Mouse (Mus musculus) c-Kit-positive CD71-positive TER-119-negative erythroid progenitor cells, embryonic 14.5 days (primary cell): ENCODE results near the gene Negr1.
A peak's percentile ranks its signal among the peaks of the same experiment; 100 is the strongest.

ENCODE experiments used
- DNase-seq: peaks from one replicate; pipeline ENCODE4 v3.0.0-alpha.2; 2013; ENCODE audit warnings: low read depth

Negr1 gene

GRCm38 (mm10) chr3:156561524-156562423 is at the start of gene Negr1:
Negr1 (plus strand) TSS chr3:156561794.
- DNase-seq, result no peak

GRCm38 (mm10) chr3:156526461-156526933 is 35.1 kb upstream of the Negr1 start:
- no peak for DNase-seq

DNA sequence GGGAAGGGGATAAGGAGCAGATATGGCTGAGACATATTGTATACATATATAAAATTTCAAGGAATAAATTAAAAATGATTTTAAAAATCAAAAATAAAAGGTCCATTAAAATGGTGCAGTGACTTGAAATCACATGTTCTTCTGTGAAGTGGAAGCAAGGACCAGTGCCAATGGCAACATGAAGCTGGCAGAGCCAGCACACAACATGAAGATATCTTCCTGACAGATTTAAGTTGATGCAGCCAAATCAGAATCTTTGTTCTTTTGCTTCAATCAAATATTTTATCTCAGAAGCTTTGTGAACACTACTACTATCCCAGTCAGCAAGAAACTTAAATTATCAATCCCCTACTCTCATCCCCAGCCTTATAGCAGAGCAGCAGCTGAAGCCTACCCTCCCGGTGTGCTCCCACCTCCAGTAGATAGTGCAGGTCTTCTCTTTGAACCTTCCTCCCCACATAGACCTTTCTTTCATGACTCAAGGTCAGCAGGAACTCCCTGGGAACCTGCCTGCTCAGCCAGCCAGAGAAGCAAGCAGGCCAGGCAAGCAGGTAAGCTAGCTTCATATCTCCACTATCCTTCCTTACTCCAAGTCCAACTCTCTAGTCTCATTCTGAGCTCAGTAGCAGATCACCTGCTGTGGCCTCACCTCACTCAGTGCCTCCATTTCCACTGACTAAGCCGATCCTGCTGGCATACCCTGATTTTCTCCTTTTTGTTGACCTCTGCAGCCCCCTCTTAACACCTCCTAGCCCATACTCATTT is 34.2 kb upstream of the Negr1 start:
- DNase-seq, result no peak

GRCm38 (mm10) chr3:156559441-156559825 is 2.2 kb upstream of the Negr1 start:
- DNase-seq, result no peak

DNA sequence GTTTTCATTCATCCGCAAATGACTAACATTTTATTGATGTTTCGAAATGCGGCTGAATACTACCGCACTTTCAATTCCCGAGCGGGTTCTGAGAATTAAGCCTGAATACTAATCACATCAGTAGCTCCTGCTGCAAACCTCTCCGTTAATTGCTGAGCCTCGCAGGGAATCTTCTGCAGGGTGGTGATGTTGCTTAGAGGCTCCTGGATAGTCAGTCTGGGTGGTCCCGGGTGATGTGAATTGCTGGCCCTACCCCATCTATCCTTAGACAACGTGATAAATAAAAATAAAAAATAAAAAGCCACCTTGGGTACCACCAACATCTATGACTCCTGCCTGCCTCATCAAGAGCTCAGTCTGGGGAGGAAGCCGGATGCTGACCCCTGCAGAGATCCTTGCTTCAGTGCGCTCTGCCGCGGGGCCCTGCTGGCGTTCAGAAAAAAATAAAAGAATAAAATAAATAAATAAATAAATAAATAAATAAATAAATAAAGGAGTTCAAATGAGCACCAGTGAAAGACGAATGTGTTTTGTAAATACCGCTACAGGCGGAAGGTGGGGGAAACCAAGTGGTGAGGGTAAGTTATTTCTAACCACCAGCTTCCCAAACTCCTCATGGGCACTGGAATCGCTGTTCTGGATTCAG is 1.6 kb upstream of the Negr1 start:
- no peak for DNase-seq

DNA sequence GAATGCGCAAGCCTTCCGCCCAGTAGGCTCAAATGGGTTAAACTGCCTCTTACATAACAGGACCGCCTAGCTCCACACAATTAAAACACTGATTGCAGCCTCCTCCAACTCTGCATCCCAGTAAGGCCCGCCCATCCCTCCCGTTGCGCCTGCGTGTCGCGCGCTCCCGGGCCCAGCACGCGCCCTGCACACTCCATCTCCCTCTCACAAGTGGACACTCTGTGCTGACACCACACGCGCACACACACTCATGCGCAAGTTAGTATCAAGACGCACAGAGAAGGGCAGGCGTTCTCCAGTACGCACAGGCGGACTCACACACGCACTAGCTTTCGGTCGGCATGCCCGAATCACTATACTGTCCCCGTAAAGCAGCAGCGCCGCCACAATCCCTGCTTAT is 828 bp upstream of the Negr1 start:
- DNase-seq, result no peak

DNA sequence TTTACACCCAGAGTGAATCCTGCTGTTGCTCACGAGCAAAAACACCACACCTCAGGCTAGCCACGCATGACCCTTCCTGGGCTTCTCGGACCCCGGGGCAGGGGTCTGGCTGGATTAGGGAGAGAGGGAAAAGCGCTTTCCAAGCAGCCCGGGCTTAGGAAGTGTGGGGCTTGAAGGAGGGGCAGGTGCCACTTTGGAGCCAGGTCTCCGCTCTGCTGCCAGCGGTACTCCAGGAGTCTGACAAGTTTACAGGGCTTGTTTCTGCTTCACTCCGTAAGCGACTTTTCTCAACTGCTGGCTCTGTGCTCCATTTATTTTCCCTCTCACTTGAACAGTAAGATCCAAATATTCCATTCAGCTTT is 811 bp downstream of the Negr1 start:
- no peak for DNase-seq

- no peak for DNase-seq
Observed at GRCm38 (mm10) chr3:156562796-156563195, 1.2 kb downstream of the Negr1 start.

DNA sequence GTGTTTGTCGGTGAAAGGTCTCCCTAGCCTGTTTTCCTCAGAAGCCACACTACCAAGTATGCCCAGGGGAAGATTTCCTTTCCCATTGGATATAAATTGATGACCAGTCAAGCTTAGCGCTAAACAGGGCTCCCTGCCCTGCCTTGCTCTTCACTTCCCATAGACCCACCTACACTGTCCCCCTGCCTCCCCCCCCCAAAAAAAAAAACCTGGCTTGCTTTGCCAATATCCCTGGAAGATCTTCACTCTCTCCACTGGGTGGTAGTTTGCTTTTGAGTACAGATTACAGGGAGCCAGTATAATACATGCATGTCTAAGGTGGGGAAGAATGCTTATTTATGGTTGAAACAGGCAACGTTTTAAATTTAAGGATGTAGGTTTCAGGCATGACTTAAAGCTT is 1.8 kb downstream of the Negr1 start:
- no peak for DNase-seq

- no peak for DNase-seq
Observed at GRCm38 (mm10) chr3:156573465-156573864, 11.9 kb downstream of the Negr1 start.

DNA sequence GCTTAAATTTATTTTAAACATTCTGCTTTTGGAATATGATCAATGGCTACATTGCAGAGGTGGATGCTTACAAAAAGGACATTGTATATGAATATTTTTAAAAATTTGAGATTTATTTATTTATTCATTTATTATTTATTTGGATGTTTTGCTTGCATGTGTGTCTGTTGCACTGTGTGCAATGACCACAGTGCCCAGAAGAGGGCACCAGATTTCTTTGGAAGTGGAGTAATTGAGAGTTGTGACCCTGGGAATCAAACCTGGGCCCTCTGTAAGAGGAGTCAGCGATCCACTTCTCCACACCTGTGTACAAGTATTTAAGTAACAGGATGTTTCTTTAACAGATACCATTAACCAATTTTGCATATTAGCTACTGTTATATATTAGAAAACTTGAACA is 14.7 kb downstream of the Negr1 start:
- DNase-seq, result no peak

- DNase-seq, result no peak
Observed at GRCm38 (mm10) chr3:156590612-156591011, 29.0 kb downstream of the Negr1 start.

DNA sequence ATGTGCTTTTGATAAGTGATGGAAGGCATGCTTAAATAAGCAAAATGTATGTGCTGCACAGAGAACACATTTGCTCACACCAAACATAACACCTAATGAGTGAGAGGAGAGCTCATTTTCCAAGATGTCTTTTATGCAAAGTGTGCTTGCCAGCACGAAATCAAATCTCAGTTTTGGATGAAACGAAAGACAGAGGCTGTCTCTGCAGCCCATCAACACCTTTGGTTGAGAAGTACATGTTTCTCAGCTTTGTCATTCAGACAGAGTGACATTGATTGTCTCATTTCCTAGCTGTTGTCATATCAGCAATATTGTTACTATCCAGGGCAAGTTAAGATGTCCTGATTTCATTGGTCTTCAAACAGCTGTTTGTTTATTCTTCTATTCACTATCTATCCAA is 29.5 kb downstream of the Negr1 start:
- DNase-seq, result no peak

- DNase-seq, result no peak
Observed at GRCm38 (mm10) chr3:156606846-156607245, 45.3 kb downstream of the Negr1 start.

DNA sequence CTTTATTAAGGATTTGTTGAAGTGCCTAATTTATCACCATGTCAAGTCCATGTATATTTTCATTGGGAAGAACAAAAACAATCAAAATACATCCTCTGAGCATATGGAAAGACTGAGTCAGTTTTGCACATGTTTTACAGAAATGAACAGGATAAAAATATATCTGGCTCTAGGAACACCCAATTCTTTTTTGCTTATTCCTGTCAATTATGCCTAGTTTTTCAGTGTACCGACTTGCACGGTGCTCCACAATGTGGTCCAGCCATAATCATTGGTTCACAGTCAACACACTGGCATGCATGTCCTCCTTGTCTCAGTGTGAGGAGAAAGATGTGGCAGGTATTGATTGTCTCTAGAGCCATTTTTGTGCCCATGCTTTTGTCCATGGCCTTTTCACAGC is 58.3 kb downstream of the Negr1 start:
- no peak for DNase-seq

DNA sequence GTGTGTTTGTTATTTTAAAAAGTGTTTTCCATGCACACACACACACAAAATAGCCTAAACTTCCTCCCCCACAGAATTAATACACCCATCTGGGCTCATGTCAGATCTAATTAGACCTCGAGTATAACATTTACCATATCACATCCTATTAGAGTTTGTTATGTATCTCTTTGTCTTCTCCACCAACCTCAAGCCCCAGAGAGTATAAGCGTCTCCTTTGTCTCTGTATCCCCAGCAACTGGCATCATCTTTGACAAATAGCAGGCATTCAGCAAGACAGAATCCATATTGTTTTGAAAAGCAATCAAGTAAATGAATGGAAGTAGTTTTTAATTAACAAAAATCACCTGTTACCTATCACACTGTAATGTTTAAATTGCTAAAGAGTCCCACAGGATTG is 67.0 kb downstream of the Negr1 start:
- DNase-seq, result no peak

- no peak for DNase-seq
Observed at GRCm38 (mm10) chr3:156632942-156633341, 71.3 kb downstream of the Negr1 start.

DNA sequence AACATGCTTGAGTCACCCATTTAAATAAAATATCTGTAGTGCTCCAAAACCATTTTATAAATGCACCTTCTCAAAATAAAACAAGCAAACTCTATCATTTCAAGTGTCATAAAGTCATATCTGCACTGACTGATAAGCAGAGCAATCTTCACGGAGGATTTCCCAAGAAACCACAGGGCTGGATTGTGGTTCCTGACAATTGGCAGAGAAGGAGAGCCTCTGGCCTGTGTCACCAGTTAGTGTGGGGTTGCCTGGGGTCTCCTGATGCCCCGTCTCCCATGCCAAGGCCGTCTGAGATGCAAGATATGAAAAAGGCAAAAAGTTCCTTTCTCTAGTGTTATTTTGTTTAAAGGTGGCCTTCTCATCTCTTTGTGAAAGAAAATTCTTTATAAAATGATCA is 77.8 kb downstream of the Negr1 start:
- DNase-seq, result no peak

DNA sequence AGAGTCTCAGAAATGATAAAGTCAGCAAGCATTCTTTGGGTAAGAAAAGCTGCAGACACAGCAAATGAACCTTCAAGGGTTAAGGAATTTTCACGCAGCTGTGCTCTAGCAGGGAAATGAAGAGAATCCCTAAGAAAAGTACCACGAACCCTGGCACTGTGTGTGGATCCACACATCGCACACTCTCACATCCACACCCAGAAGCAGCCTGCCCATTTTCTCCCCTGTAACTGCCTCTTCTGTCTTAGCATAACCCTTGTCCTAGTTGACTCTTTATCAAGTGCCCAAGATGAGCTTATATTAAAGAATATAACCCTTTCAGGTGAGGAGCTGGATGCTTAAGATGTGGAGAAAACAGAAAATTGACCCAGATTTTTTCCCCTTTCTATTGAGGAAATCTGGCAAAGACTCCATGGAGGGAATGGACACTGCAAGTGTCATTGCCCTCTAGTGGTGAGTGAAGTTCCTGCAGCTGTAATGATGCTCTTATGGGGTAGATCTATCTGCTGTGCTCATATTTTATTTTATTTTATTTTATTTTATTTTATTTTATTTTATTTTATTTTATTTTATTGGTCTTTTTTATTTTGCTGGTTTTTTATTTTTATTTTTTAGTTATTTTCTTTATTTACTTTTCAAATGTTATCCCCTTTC is 82.2 kb downstream of the Negr1 start:
- peak; percentile 5 for DNase-seq

DNA sequence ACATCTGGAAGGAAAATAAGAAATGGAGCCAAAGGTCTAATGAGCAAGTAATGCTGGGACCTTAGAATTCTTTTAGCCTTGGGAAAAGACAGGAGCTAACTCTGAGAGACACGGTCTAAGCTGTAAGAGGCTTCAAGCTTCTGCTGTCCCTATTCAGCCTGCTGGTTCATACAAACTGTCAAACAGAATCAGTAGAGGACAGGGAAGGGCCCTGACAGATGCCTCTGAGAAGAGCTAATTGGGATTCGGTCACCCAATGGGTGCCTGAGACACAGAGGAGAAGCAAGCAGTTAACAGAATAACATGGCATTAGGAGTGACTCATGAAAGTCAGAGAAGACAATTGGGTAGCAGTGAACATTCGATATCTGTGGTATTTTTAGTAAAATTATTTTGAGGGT is 86.8 kb downstream of the Negr1 start:
- no peak for DNase-seq

- DNase-seq, result no peak
Observed at GRCm38 (mm10) chr3:156662553-156662952, 101.0 kb downstream of the Negr1 start.

GRCm38 (mm10) chr3:156672560-156672959 is 111.0 kb downstream of the Negr1 start:
- no peak for DNase-seq
